Mouse (Mus musculus): Measurements from ENCODE around the gene Gpr162. TPM values are rescaled to one million over a fixed set of nuclear protein-coding genes. Genes with fewer than 3 reads are reported as not detected.

Gene Gpr162
- 9.0 and 9.6 TPM in 2 replicates for polyA plus RNA-seq (2012; rRNA removed)

DNA sequence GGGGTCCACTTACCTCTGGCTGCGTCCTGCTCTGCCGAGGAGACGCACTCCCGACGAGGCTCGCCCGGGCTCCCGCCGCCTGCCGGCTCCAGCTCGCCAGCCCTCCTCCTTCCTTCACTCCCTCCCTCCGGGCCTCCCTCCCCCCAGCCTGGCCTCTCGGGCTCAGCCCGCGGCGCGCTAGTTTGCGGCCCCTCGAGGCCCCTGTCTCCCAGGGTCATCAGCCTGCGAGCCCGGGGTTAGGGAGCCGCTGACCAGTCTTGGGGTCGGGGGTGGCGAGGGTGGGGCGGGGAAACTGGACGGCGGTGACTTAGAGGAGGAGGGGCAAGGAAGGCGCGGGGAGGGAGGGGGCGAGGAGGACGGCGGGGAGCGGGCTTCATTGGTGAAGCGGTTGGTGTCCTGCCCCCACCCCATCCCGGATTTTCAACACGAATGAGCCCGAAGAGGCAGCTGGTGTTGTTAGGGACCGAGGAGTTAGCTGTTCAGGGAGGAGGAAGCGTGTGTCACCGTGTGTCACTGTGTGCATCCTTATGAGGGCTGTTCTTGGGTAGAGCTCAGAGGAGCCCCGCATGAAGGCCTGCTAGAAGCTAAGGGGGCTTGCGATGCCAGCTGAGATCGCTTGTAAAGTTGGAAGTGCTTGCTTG, at the start of gene Gpr162:
Gene Gpr162 (minus strand): TSS at position 326 of the 641 bp plus-strand sequence.
- H3K4me1 ChIP-seq (ENCODE audit: control insufficient read depth, insufficient read depth, low read length) = peaks cover 4% of the 10 kb centered on the region; the same call in 1 of the 2 replicates
- no peaks in the 10 kb centered on the region for H3K27me3 ChIP-seq (ENCODE audit: control insufficient read depth, insufficient read depth, low read length)
- H3K36me3 ChIP-seq (ENCODE audit: control insufficient read depth, insufficient read depth, low read length) = no peaks in the 10 kb centered on the region
- no peak within 1 kb of the TSS for H3K27ac ChIP-seq (ENCODE audit: control insufficient read depth, insufficient read depth, low read depth, low read length)
- H3K4me3 ChIP-seq (ENCODE audit: control insufficient read depth, low read depth, low read length) = peak within 1 kb of the TSS; percentile 48
- no peak for TF ChIP-seq POLR2A (IDR thresholded peaks at IDR 0.05; ENCODE audit: control insufficient read depth, low read depth, low read length)
- TF ChIP-seq CTCF (IDR thresholded peaks at IDR 0.05; ENCODE audit: control insufficient read depth, insufficient read depth, insufficient replicate concordance, low read depth, low read length) = no peak

DNA sequence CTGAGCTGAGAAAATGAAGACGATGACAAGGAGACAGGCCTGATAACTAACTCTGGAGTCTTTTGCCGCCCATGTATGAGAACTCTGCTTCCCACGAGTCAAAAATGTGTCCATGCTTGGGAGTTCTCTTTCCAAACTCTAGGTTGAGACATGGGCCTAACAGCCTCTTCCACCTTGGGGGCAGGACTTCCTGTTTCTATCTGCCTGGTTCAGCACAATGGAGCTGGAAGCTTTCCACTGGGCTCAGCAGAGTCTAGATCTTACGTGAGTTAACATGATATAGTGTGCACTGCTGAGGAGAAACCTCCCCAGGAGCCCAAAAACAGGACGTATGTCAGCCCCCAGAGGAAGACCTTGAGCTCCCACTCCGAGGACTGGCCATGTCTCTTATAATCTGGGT, 49.4 kb upstream of the Gpr162 start:
- no peak overlapping the region for H3K4me3 ChIP-seq (ENCODE audit: control insufficient read depth, low read depth, low read length)
- H3K27ac ChIP-seq (ENCODE audit: control insufficient read depth, insufficient read depth, low read depth, low read length) = no peak overlapping the region
- H3K4me1 ChIP-seq (ENCODE audit: control insufficient read depth, insufficient read depth, low read length) = peaks cover 23% of the 10 kb centered on the region
- no peak for TF ChIP-seq CTCF (IDR thresholded peaks at IDR 0.05; ENCODE audit: control insufficient read depth, insufficient read depth, insufficient replicate concordance, low read depth, low read length)
- TF ChIP-seq POLR2A (IDR thresholded peaks at IDR 0.05; ENCODE audit: control insufficient read depth, low read depth, low read length) = no peak
- peaks cover 5% of the 10 kb centered on the region for H3K27me3 ChIP-seq (ENCODE audit: control insufficient read depth, insufficient read depth, low read length)
- H3K36me3 ChIP-seq (ENCODE audit: control insufficient read depth, insufficient read depth, low read length) = no peaks in the 10 kb centered on the region

GRCm38 (mm10) chr6:124911533-124912218, 47.9 kb upstream of the Gpr162 start, which contains the start of gene Lag3:
Lag3 (minus strand) TSS chr6:124911705.
- no peak for TF ChIP-seq POLR2A (IDR thresholded peaks at IDR 0.05; ENCODE audit: control insufficient read depth, low read depth, low read length)
- no peak for TF ChIP-seq CTCF (IDR thresholded peaks at IDR 0.05; ENCODE audit: control insufficient read depth, insufficient read depth, insufficient replicate concordance, low read depth, low read length)
- H3K4me3 ChIP-seq (ENCODE audit: control insufficient read depth, low read depth, low read length) = no peak within 1 kb of the TSS
- no peaks in the 10 kb centered on the region for H3K36me3 ChIP-seq (ENCODE audit: control insufficient read depth, insufficient read depth, low read length)
- no peak within 1 kb of the TSS for H3K27ac ChIP-seq (ENCODE audit: control insufficient read depth, insufficient read depth, low read depth, low read length)
- H3K4me1 ChIP-seq (ENCODE audit: control insufficient read depth, insufficient read depth, low read length) = peaks cover 23% of the 10 kb centered on the region
- no peaks in the 10 kb centered on the region for H3K27me3 ChIP-seq (ENCODE audit: control insufficient read depth, insufficient read depth, low read length)

- peaks cover 19% of the 10 kb centered on the region for H3K4me1 ChIP-seq (ENCODE audit: control insufficient read depth, insufficient read depth, low read length)
- no peaks in the 10 kb centered on the region for H3K36me3 ChIP-seq (ENCODE audit: control insufficient read depth, insufficient read depth, low read length)
- peak overlapping the region; percentile 22 for H3K4me3 ChIP-seq (ENCODE audit: control insufficient read depth, low read depth, low read length)
- H3K27ac ChIP-seq (ENCODE audit: control insufficient read depth, insufficient read depth, low read depth, low read length) = no peak overlapping the region
- TF ChIP-seq CTCF (IDR thresholded peaks at IDR 0.05; ENCODE audit: control insufficient read depth, insufficient read depth, insufficient replicate concordance, low read depth, low read length) (no peak), POLR2A (IDR thresholded peaks at IDR 0.05; ENCODE audit: control insufficient read depth, low read depth, low read length) (no peak)
- H3K27me3 ChIP-seq (ENCODE audit: control insufficient read depth, insufficient read depth, low read length) = no peaks in the 10 kb centered on the region
These were observed 46.2 kb upstream of the Gpr162 start for GRCm38 (mm10) chr6:124910032-124910431.

GRCm38 (mm10) chr6:124907767-124908166, 44.0 kb upstream of the Gpr162 start:
- Histone ChIP-seq H3K4me1 (ENCODE audit: control insufficient read depth, insufficient read depth, low read length) (peaks cover 27% of the 10 kb centered on the region), H3K27me3 (ENCODE audit: control insufficient read depth, insufficient read depth, low read length) (no peaks in the 10 kb centered on the region), H3K4me3 (ENCODE audit: control insufficient read depth, low read depth, low read length) (no peak overlapping the region), H3K36me3 (ENCODE audit: control insufficient read depth, insufficient read depth, low read length) (no peaks in the 10 kb centered on the region), H3K27ac (ENCODE audit: control insufficient read depth, insufficient read depth, low read depth, low read length) (no peak overlapping the region)
- TF ChIP-seq CTCF (IDR thresholded peaks at IDR 0.05; ENCODE audit: control insufficient read depth, insufficient read depth, insufficient replicate concordance, low read depth, low read length) (no peak), POLR2A (IDR thresholded peaks at IDR 0.05; ENCODE audit: control insufficient read depth, low read depth, low read length) (no peak)

- Histone ChIP-seq H3K4me1 (ENCODE audit: control insufficient read depth, insufficient read depth, low read length) (peaks cover 26% of the 10 kb centered on the region), H3K27me3 (ENCODE audit: control insufficient read depth, insufficient read depth, low read length) (no peaks in the 10 kb centered on the region), H3K27ac (ENCODE audit: control insufficient read depth, insufficient read depth, low read depth, low read length) (no peak overlapping the region), H3K4me3 (ENCODE audit: control insufficient read depth, low read depth, low read length) (no peak overlapping the region), H3K36me3 (ENCODE audit: control insufficient read depth, insufficient read depth, low read length) (no peaks in the 10 kb centered on the region)
- TF ChIP-seq CTCF (IDR thresholded peaks at IDR 0.05; ENCODE audit: control insufficient read depth, insufficient read depth, insufficient replicate concordance, low read depth, low read length) (no peak), POLR2A (IDR thresholded peaks at IDR 0.05; ENCODE audit: control insufficient read depth, low read depth, low read length) (no peak)
These were observed 41.4 kb upstream of the Gpr162 start for GRCm38 (mm10) chr6:124904991-124905860.

Data from testis, adult 2 months (tissue).